Mouse (Mus musculus) MEL (cell line): ENCODE results near the gene Zfyve9. TPM values are rescaled to one million over a fixed set of nuclear protein-coding genes. Genes with fewer than 3 reads are reported as not detected.

ENCODE experiments used
- DNase-seq: peaks from one replicate; pipeline ENCODE4 v3.0.0; 2011; ENCODE audit warnings: low read depth, low spot score
- H3K27ac ChIP-seq: 2 replicates; pipeline ENCODE4 v1.5.1; 2012; ENCODE audit warnings: low read depth, mild to moderate bottlenecking, control low read depth, low read length, moderate library complexity; ENCODE audit not compliant: control insufficient read depth
- H3K27me3 ChIP-seq, 2 experiments: fragments of 150-350 bp in 1 of 2; sonication (generic) in 1 of 2; 2 replicates each; pipeline ENCODE4 v1.6.1; 2012; ENCODE audit warnings: low read length in 2 of 2, mild to moderate bottlenecking in 2 of 2, improper control_type of control experiment in 1 of 2, moderate library complexity in 1 of 2; ENCODE audit not compliant: insufficient read depth in 2 of 2, control insufficient read depth in 1 of 2
- H3K36me3 ChIP-seq, 2 experiments: 2 replicates each; pipeline ENCODE4 v1.6.1; 2012 to 2014; ENCODE audit warnings: low read length in 2 of 2, improper control_type of control experiment in 1 of 2, inconsistent platforms in 1 of 2, mild to moderate bottlenecking in 1 of 2; ENCODE audit not compliant: insufficient read depth in 2 of 2, control insufficient read depth in 1 of 2
- H3K4me1 ChIP-seq, 2 experiments: fragments of 150-350 bp in 1 of 2; sonication (generic) in 1 of 2; 2 replicates each; pipeline ENCODE4 v1.6.1; 2012; ENCODE audit warnings: low read length in 2 of 2, improper control_type of control experiment in 1 of 2, mild to moderate bottlenecking in 1 of 2; ENCODE audit not compliant: insufficient read depth in 2 of 2, control insufficient read depth in 1 of 2
- H3K4me3 ChIP-seq, 2 experiments: fragments of 150-350 bp in 1 of 2; sonication (generic) in 1 of 2; 2 replicates each; pipeline ENCODE4 v1.5.1; 2012; ENCODE audit warnings: low read depth in 2 of 2, low read length in 2 of 2, mild to moderate bottlenecking in 2 of 2, moderate library complexity in 2 of 2, control low read depth in 1 of 2, improper control_type of control experiment in 1 of 2; ENCODE audit not compliant: control insufficient read depth in 1 of 2, insufficient read depth in 1 of 2
- H3K79me2 ChIP-seq: 2 replicates; pipeline ENCODE4 v1.6.1; 2012; ENCODE audit warnings: mild to moderate bottlenecking, low read length, moderate library complexity; ENCODE audit not compliant: control insufficient read depth, poor library complexity, insufficient read depth
- H3K9ac ChIP-seq: 2 replicates; pipeline ENCODE4 v1.6.1; 2012; ENCODE audit warnings: low read depth, mild to moderate bottlenecking, control low read depth, low read length, moderate library complexity; ENCODE audit not compliant: control insufficient read depth, poor library complexity, severe bottlenecking
- H3K9me3 ChIP-seq: fragments of 150-350 bp; sonication (generic); replicated peaks from 2 replicates; pipeline ENCODE4 v1.6.1; 2012; ENCODE audit warnings: mild to moderate bottlenecking, low read length, improper control_type of control experiment, moderate library complexity; ENCODE audit not compliant: insufficient read depth
- BHLHE40 ChIP-seq: IDR thresholded peaks from 2 replicates; pipeline ENCODE4 v1.6.1; 2012; ENCODE audit warnings: low read depth, mild to moderate bottlenecking, inconsistent platforms, low read length, improper control_type of control experiment, borderline replicate concordance
- CHD2 ChIP-seq: IDR thresholded peaks from 2 replicates; pipeline ENCODE4 v1.6.1; 2011; ENCODE audit warnings: low read length, improper control_type of control experiment
- ELF1 ChIP-seq: IDR thresholded peaks from 2 replicates; pipeline ENCODE4 v1.6.1; 2014; ENCODE audit warnings: low read depth, mild to moderate bottlenecking, inconsistent platforms, low read length, improper control_type of control experiment, moderate library complexity
- ETS1 ChIP-seq: IDR thresholded peaks from 2 replicates; pipeline ENCODE4 v1.6.1; 2012; ENCODE audit warnings: low read depth, mild to moderate bottlenecking, inconsistent platforms, low read length, improper control_type of control experiment, moderate library complexity
- GABPA ChIP-seq: IDR thresholded peaks from 2 replicates; pipeline ENCODE4 v1.6.1; 2012; ENCODE audit warnings: low read depth, mild to moderate bottlenecking, inconsistent platforms, low read length, improper control_type of control experiment, moderate library complexity
- GATA1 ChIP-seq: IDR thresholded peaks from 2 replicates; pipeline ENCODE4 v1.6.1; 2011; ENCODE audit warnings: low read depth, low read length, improper control_type of control experiment
- HCFC1 ChIP-seq: IDR thresholded peaks from 2 replicates; pipeline ENCODE4 v1.6.1; 2012; ENCODE audit warnings: low read depth, mild to moderate bottlenecking, inconsistent platforms, low read length, improper control_type of control experiment, moderate library complexity
- JUND ChIP-seq: IDR thresholded peaks from 2 replicates; pipeline ENCODE4 v1.6.1; 2011; ENCODE audit warnings: low read depth, mild to moderate bottlenecking, improper control_type of control experiment, low read length
- KAT2A ChIP-seq: conservative IDR thresholded peaks from 2 replicates; pipeline ENCODE4 v1.6.1; 2012; ENCODE audit warnings: low read depth, low read length, improper control_type of control experiment, inconsistent platforms
- MAX ChIP-seq: IDR thresholded peaks from 2 replicates; pipeline ENCODE4 v1.6.1; 2011; ENCODE audit warnings: low read length, improper control_type of control experiment
- MXI1 ChIP-seq: IDR thresholded peaks from 2 replicates; pipeline ENCODE4 v1.6.1; 2011; ENCODE audit warnings: mild to moderate bottlenecking, low read depth, low read length, improper control_type of control experiment
- MYB ChIP-seq: IDR thresholded peaks from 2 replicates; pipeline ENCODE4 v1.6.1; 2011; ENCODE audit warnings: mild to moderate bottlenecking, low read depth, low read length, improper control_type of control experiment
- NELFE ChIP-seq: IDR thresholded peaks from 2 replicates; pipeline ENCODE4 v1.6.1; 2011; ENCODE audit warnings: low read depth, low read length, improper control_type of control experiment
- NRF1 ChIP-seq: IDR thresholded peaks from 2 replicates; pipeline ENCODE4 v1.6.1; 2014; ENCODE audit warnings: low read depth, mild to moderate bottlenecking, inconsistent platforms, low read length, improper control_type of control experiment, moderate library complexity; ENCODE audit not compliant: poor library complexity, insufficient read depth, severe bottlenecking
- POLR2A ChIP-seq, 2 experiments: IDR thresholded peaks; 2 replicates each; pipeline ENCODE4 v1.6.1; 2011 to 2012; ENCODE audit warnings: low read length in 2 of 2, mild to moderate bottlenecking in 2 of 2, control low read depth in 1 of 2, improper control_type of control experiment in 1 of 2, low read depth in 1 of 2, moderate library complexity in 1 of 2; ENCODE audit not compliant: control insufficient read depth in 1 of 2, insufficient read depth in 1 of 2, poor library complexity in 1 of 2
- POLR2AphosphoS5 ChIP-seq: IDR thresholded peaks from 2 replicates; pipeline ENCODE4 v1.6.1; 2012; ENCODE audit warnings: low read depth, borderline replicate concordance, mild to moderate bottlenecking, inconsistent platforms, low read length, moderate library complexity, mixed read lengths
- RAD21 ChIP-seq: IDR thresholded peaks from 2 replicates; pipeline ENCODE4 v1.6.1; 2011; ENCODE audit warnings: mild to moderate bottlenecking, low read depth, low read length, improper control_type of control experiment
- SIN3A ChIP-seq: IDR thresholded peaks from 2 replicates; pipeline ENCODE4 v1.6.1; 2012; ENCODE audit warnings: low read length, improper control_type of control experiment, inconsistent platforms
- SMC3 ChIP-seq: IDR thresholded peaks from 2 replicates; pipeline ENCODE4 v1.6.1; 2011; ENCODE audit warnings: low read depth, low read length, improper control_type of control experiment
- TAL1 ChIP-seq: IDR thresholded peaks from 2 replicates; pipeline ENCODE4 v1.6.1; 2012; ENCODE audit warnings: mild to moderate bottlenecking, inconsistent platforms, low read length, moderate library complexity, mixed read lengths
- UBTF ChIP-seq: IDR thresholded peaks from 2 replicates; pipeline ENCODE4 v1.6.1; 2012; ENCODE audit warnings: low read depth, mild to moderate bottlenecking, inconsistent platforms, low read length, improper control_type of control experiment, moderate library complexity, borderline replicate concordance; ENCODE audit not compliant: insufficient read depth
- USF1 ChIP-seq: IDR thresholded peaks from 2 replicates; pipeline ENCODE4 v1.6.1; 2014; ENCODE audit warnings: low read depth, mild to moderate bottlenecking, inconsistent platforms, low read length, improper control_type of control experiment, moderate library complexity
- ZC3H11A ChIP-seq: IDR thresholded peaks from 2 replicates; pipeline ENCODE4 v1.6.1; 2012; ENCODE audit warnings: low read depth, mild to moderate bottlenecking, inconsistent platforms, low read length, improper control_type of control experiment
- ZKSCAN1 ChIP-seq: IDR thresholded peaks from 2 replicates; pipeline ENCODE4 v1.6.1; 2012; ENCODE audit warnings: low read depth, mild to moderate bottlenecking, inconsistent platforms, low read length, improper control_type of control experiment, moderate library complexity
- polyA plus RNA-seq, 2 experiments: library from polyadenylated mRNA; stranded (reverse) in 1 of 2; unstranded in 1 of 2; fragments of >175 nt in 1 of 2; fragments of >200 nt in 1 of 2; gene quantifications; 2 replicates each; pipeline versions ENCODE4 v1.2.1 to v1.2.4; 2012; ENCODE audit warnings: low replicate concordance in 2 of 2, low read depth in 1 of 2; ENCODE audit not compliant: insufficient read length in 2 of 2, insufficient read depth in 1 of 2, missing spikeins in 1 of 2
- total RNA-seq: library from RNA; depleted of rRNA; stranded (reverse); fragments of 300-350 nt; gene quantifications from 2 replicates; pipeline ENCODE4 v1.2.3, GENCODE M21; 2012

The Zfyve9 gene
- total and polyA plus RNA-seq, 3 experiments: 0.14 TPM; not detected in 2

DNA sequence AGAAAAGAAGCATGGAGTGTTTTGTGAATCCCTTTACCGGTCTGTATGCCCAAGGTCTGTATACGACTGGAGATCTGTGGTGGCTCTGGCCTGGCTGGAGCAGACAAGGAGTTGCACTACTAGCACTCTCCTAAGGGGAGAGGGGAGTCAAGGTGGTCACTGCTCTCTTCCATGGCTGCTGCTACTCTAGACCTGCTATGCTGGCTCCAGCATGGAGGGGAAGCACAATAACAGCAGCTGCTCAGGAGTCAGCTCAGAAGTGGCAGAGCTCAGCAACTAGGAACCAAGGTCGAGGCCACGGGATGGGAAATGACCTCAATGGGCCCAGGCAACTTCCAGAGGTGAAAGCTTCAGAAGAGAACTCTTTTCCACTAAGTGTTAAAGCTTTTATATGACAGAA, 30.5 kb upstream of the Zfyve9 start:
- Histone ChIP-seq H3K36me3 (no peaks in the 10 kb centered on the region; a peak in 1 of 4 replicates), H3K9me3 (no peaks in the 10 kb centered on the region), H3K4me3 (no peak overlapping the region), H3K27me3 (no peaks in the 10 kb centered on the region; a peak in 1 of 4 replicates), H3K27ac (no peak overlapping the region), H3K4me1 (no peaks in the 10 kb centered on the region), H3K79me2 (no peaks in the 10 kb centered on the region), H3K9ac (no peak overlapping the region)
- no peak for TF ChIP-seq KAT2A
- TF ChIP-seq ELF1: no peak
- TF ChIP-seq POLR2A (IDR thresholded peaks at IDR 0.05; ENCODE audit: control insufficient read depth in 1 of 2, insufficient read depth in 1 of 2, low read depth in 1 of 2, low read length in 2 of 2, poor library complexity in 1 of 2): no peak
- TF ChIP-seq RAD21: no peak
- TF ChIP-seq POLR2AphosphoS5: no peak
- no peak for TF ChIP-seq MXI1
- TF ChIP-seq BHLHE40: no peak
- TF ChIP-seq SMC3: no peak
- no peak for TF ChIP-seq ZKSCAN1
- TF ChIP-seq CHD2: no peak
- no peak for TF ChIP-seq SIN3A
- TF ChIP-seq MYB: no peak
- TF ChIP-seq TAL1: no peak
- TF ChIP-seq ZC3H11A: no peak
- no peak for TF ChIP-seq MAX
- TF ChIP-seq GATA1: no peak
- TF ChIP-seq GABPA: no peak
- no peak for TF ChIP-seq JUND
- no peak for DNase-seq

DNA sequence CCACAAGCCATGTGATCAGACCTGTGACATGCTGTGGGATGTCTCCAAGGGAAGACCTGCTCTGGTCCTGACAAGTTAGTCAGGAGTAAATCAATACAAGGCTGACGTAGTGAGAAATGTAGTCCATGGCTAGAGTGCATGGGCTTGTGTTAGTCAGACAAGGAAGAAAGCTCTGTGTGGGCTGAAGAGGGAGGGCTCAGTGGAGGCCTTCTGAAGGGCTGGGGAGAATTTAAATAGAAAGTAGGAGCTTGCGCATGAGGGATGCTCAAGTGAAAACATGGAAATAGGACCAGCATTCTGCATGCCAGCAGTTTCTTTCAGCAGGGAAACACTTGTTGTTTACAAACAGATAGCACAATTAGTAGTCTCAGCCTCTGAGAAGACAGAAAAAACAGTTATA, 22.9 kb upstream of the Zfyve9 start:
- Histone ChIP-seq H3K9ac (no peak overlapping the region), H3K36me3 (no peaks in the 10 kb centered on the region), H3K79me2 (no peaks in the 10 kb centered on the region)
- no peak for DNase-seq
- TF ChIP-seq KAT2A (no peak), SMC3 (no peak), ETS1 (no peak), USF1 (no peak), MXI1 (no peak), SIN3A (no peak), NRF1 (no peak), HCFC1 (no peak), UBTF (no peak), RAD21 (no peak), NELFE (no peak)
- TF ChIP-seq, all 39 proteins: peak for 0
- Histone ChIP-seq H3K9me3 (no peaks in the 10 kb centered on the region), H3K4me3 (no peak overlapping the region), H3K27ac (no peak overlapping the region), H3K4me1 (no peaks in the 10 kb centered on the region), H3K27me3 (peaks cover 13 to 28% of the 10 kb centered on the region in 2 experiments)
